Mouse (Mus musculus): ENCODE data around the gene Mst1.

Mst1 gene

DNA sequence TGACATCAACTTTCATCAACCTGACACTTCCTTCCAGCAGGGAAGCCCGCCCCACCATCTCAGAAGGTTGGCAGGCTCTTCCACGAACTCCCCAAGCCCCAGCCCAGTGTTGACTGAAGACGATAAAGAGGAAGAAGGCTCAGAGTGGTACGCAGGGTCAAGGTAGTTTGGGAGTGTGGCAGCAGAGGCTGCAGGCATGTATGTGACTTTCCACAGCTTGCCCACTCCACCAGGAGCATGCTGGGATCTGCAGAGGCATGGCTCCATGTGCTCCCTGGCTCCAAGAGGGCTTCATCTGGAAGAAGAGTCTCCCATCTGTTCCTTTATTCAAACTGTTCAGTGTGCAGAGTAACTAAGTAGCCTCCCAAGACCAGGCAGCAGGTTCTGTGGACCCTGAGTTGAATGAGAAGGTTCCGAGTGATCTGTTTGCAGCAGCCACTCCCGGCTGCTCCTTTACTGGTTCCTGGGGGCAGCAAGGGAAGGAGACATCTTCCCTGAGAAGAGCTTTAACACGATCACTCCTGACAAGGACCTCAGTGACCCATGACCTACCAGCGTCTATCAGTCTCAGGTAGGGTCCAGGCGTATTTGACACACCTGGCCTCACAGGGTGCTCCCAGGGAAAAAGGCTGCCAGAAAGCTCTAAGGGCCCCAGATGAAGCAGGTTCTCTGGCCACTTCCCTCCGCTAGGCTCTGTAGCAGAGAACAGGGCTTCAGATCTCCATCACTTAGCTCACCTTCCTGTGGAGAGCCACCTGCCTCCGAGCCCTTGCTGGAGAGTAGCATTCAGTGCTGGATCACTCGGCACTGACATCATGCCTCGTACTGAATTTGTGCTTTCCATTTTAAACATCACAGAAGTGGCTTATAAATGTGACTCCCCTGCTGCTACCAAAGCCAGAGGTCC is 49.1 kb downstream of the Mst1 start:
- DNase-seq (ENCODE audit: low read depth): no peak

DNA sequence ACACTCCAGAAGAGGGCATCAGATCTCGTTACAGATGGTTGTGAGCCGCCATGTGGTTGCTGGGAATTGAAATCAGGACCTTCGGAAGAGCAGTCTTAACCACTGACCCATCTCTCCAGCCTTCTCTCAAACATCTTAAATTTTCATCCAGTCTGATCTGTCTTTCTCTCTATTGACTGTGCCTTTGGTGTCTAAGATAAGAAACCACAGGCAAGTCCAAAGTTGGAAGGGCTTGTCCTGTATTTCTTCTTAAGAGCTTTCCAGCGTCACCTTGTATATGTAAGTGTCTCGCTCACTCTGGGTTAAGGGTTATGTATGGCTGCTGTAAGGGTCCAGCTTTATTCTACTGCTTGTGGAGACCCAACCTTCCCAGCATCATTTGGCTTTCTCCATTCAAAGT is 51.3 kb downstream of the Mst1 start:
- DNase-seq (ENCODE audit: low read depth): no peak

DNA sequence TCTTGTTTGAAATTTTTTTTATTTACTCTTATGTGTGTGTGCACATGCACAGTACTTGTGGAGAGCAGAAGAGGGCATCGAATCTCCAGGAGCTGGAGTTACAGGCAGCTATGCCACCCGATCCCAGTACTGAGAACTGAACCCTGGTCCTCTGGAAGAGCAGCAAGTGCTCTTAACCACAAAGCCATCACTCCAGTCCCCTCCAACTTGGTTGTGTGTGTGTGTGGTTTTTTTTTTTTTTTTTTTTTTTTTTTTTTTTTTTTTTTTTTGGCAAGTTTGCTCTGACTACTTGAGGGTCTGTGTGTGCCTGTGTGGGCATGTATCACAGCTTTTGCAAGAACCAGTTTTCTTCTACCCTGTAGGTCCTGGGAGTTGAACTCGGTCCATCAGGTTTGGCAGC is 52.1 kb downstream of the Mst1 start:
- DNase-seq (ENCODE audit: low read depth): no peak

DNA sequence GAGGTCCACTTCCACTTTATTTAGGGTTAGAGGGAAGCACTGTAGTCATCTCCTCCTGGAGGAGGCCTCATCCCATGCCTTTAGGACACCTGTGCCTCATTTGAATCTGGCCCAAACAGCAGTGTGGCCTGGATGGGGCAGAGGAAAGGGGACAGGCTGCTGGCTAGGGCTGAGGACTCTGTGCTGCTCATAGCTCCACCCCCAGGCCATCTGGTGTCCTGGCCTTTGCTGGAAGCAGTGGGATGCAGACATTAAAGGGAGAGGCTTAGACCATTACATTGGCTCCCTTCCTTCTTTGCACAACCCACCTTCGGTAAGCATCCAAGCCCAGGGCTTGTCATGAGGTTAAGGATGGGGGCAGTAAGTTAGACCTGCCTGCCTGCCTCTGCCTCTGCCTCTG is 53.2 kb downstream of the Mst1 start:
- no peak for DNase-seq (ENCODE audit: low read depth)
